ENCODE assay signal across 8 mouse cellular contexts in the genomic region with DNA sequence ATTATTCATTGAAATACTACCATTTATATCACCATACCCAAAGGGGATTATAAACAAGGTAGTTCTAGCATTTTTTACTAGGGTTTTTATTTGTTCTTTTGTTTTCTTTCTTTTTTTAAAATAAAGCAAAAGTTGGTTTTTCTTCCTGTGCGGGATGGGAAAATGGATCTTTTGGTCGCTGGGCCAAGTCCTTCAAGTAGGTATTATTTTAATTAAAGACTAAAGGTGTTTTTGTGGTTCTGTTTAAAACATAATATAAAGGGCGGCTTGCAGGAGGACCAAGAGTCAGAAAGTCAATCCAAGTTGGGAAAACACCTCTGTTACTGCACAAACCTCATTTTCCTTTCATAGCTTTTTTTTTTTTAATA. TPM values are rescaled to one million over a fixed set of nuclear protein-coding genes. Genes with fewer than 3 reads are reported as not detected.
DNase-seq lines count a peak whose midpoint lies in the region; ATAC-seq and TF ChIP-seq lines count a peak whose summit lies in the region.

No protein-coding gene starts in this region.

- dilution Hi-C loops in CH12.LX (cut with MboI; ENCODE audit: extremely low pct_ligation_motif_present, extremely low pct_unique_long_range_greater_than_20kb, low sequenced_read_pairs): no loop called here

- peak overlapping the region; percentile 97 for H3K4me2 ChIP-seq in heart, embryonic 11.5 days
- peak overlapping the region; percentile 65 for H3K4me2 ChIP-seq in CH12.LX (ENCODE audit: insufficient read depth, low read depth, poor library complexity, severe bottlenecking)
- H3K4me2 ChIP-seq in forebrain, embryonic 15.5 days (replicated peaks): peak overlapping the region; percentile 78
- peak overlapping the region; percentile 99 for H3K4me2 ChIP-seq in liver, embryonic 16.5 days (ENCODE audit: low read depth, low read length)

- H3K9me3 ChIP-seq in heart, embryonic 11.5 days (replicated peaks; ENCODE audit: control insufficient read depth, low read length): no peaks in the 10 kb centered on the region
- no peaks in the 10 kb centered on the region for H3K9me3 ChIP-seq in CH12.LX (replicated peaks; ENCODE audit: low read length)
- H3K9me3 ChIP-seq in forebrain, embryonic 15.5 days: no peaks in the 10 kb centered on the region
- no peaks in the 10 kb centered on the region for H3K9me3 ChIP-seq in liver, embryonic 16.5 days (replicated peaks; ENCODE audit: control insufficient read depth, low read length)

- H3K79me2 ChIP-seq in CH12.LX (replicated peaks; ENCODE audit: control insufficient read depth, extremely low read depth, insufficient read depth, poor library complexity, severe bottlenecking): peaks cover 47% of the 10 kb centered on the region

- WGBS in heart, embryonic 11.5 days (ENCODE audit: insufficient replicate concordance): 21% methylated on average over 3 of the region's 3 CpGs
- 12% methylated on average over 3 of the region's 3 CpGs for WGBS in forebrain, embryonic 15.5 days
- WGBS in liver, embryonic 16.5 days (ENCODE audit: insufficient replicate concordance): 25% methylated on average over 3 of the region's 3 CpGs

- H3K4me3 ChIP-seq in heart, embryonic 11.5 days (ENCODE audit: low read depth, low read length): peak overlapping the region; percentile 67
- H3K4me3 ChIP-seq in CH12.LX (replicated peaks in 1 of 3; ENCODE audit: low read depth in 2 of 3, low read length in 2 of 3, poor library complexity in 1 of 3): peak overlapping the region; percentile 69 to 78 (median 77)
- H3K4me3 ChIP-seq in forebrain, embryonic 15.5 days: peak overlapping the region; percentile 54
- peak overlapping the region; percentile 86 for H3K4me3 ChIP-seq in liver, embryonic 16.5 days (ENCODE audit: low read depth, low read length)

- ATAC-seq in heart, embryonic 11.5 days (replicated peaks; ENCODE audit: insufficient number of reproducible peaks, low FRiP score, low TSS enrichment): no peak
- no peak for ATAC-seq in forebrain, embryonic 15.5 days (replicated peaks)
- ATAC-seq in liver, embryonic 16.5 days (ENCODE audit: low read depth): no peak

- no peak for DNase-seq in heart, adult 9 months (ENCODE audit: low spot score in 2 of 2)
- DNase-seq in CH12.LX (ENCODE audit: extremely low read depth): no peak
- DNase-seq in ovary, postnatal 14 days (ENCODE audit: low spot score): no peak
- no peak for DNase-seq in embryo, embryonic 10 days (ENCODE audit: low spot score)
- no peak for DNase-seq in layer of hippocampus, postnatal 36 days

- in situ Hi-C loops in CH12.LX (cut with MboI; ENCODE audit: low pct_ligation_motif_present, low pct_unique_long_range_greater_than_20kb, low sequenced_read_pairs): no loop called here

- no peaks in the 10 kb centered on the region for H3K27me3 ChIP-seq in heart, embryonic 11.5 days (ENCODE audit: control insufficient read depth, insufficient read depth, low read length)
- no peaks in the 10 kb centered on the region for H3K27me3 ChIP-seq in CH12.LX (replicated peaks)
- no peaks in the 10 kb centered on the region for H3K27me3 ChIP-seq in forebrain, embryonic 15.5 days
- H3K27me3 ChIP-seq in liver, embryonic 16.5 days (ENCODE audit: control insufficient read depth, insufficient read depth, low read depth, low read length): no peaks in the 10 kb centered on the region

- TF ChIP-seq EP300 in CH12.LX (IDR thresholded peaks at IDR 0.05; ENCODE audit: low read length): no peak

- no peaks in the 10 kb centered on the region; the same call in 1 of the 2 replicates for H3K36me3 ChIP-seq in heart, embryonic 11.5 days (ENCODE audit: control insufficient read depth, insufficient read depth, low read length)
- H3K36me3 ChIP-seq in CH12.LX (replicated peaks in 1 of 2; ENCODE audit: control insufficient read depth in 1 of 2, insufficient read depth in 1 of 2, low read length in 1 of 2): peaks cover 0 to 5% of the 10 kb centered on the region in 2 experiments
- H3K36me3 ChIP-seq in forebrain, embryonic 15.5 days: no peaks in the 10 kb centered on the region
- peaks cover 16% of the 10 kb centered on the region for H3K36me3 ChIP-seq in liver, embryonic 16.5 days (ENCODE audit: control insufficient read depth, insufficient read depth)

- peak overlapping the region; percentile 80 for H3K9ac ChIP-seq in heart, embryonic 11.5 days (ENCODE audit: low read depth, low read length)
- H3K9ac ChIP-seq in CH12.LX (ENCODE audit: insufficient read depth, low read depth): peak overlapping the region; percentile 85
- peak overlapping the region; percentile 66 for H3K9ac ChIP-seq in forebrain, embryonic 15.5 days (replicated peaks)
- peak overlapping the region; percentile 94 for H3K9ac ChIP-seq in liver, embryonic 16.5 days (ENCODE audit: low read depth, low read length)

- no peak for TF ChIP-seq RAD21 in CH12.LX (IDR thresholded peaks at IDR 0.05; ENCODE audit: low read depth, low read length)

- H3K27ac ChIP-seq in heart, embryonic 11.5 days (ENCODE audit: low read depth, low read length): peak overlapping the region; percentile 97; the same call in 1 of the 2 replicates
- peak overlapping the region; percentile 99; the same call in 1 of the 2 replicates for H3K27ac ChIP-seq in CH12.LX (ENCODE audit: insufficient read depth, low read depth)
- H3K27ac ChIP-seq in forebrain, embryonic 15.5 days (replicated peaks): peak overlapping the region; percentile 98
- H3K27ac ChIP-seq in liver, embryonic 16.5 days (ENCODE audit: low read length): peak overlapping the region; percentile 100

- TF ChIP-seq CTCF in CH12.LX (conservative IDR thresholded peaks at IDR 0.05 in 1 of 2, IDR thresholded peaks at IDR 0.05 in 1 of 2; ENCODE audit: low read depth in 2 of 2, low read length in 2 of 2): no peak

- peaks cover 19% of the 10 kb centered on the region for H3K4me1 ChIP-seq in heart, embryonic 11.5 days (ENCODE audit: control insufficient read depth, insufficient read depth, low read length)
- H3K4me1 ChIP-seq in CH12.LX (ENCODE audit: control insufficient read depth in 1 of 2, insufficient read depth in 2 of 2): peaks cover 0 to 13% of the 10 kb centered on the region in 2 experiments; a peak in 1 of 4 replicates
- H3K4me1 ChIP-seq in forebrain, embryonic 15.5 days: peaks cover 48% of the 10 kb centered on the region
- H3K4me1 ChIP-seq in liver, embryonic 16.5 days (ENCODE audit: control insufficient read depth, low read depth, low read length): peaks cover 38% of the 10 kb centered on the region

- TF ChIP-seq POLR2A in CH12.LX (IDR thresholded peaks at IDR 0.05; ENCODE audit: low read depth, low read length): no peak

TF ChIP-seq in CH12.LX, 34 proteins besides CTCF, POLR2A, EP300 and RAD21:
- no peak for TF ChIP-seq MYC (IDR thresholded peaks at IDR 0.05; ENCODE audit: low read depth, low read length)
- TF ChIP-seq TCF12 (IDR thresholded peaks at IDR 0.05; ENCODE audit: low read depth, low read length): no peak
- TF ChIP-seq CHD1 (IDR thresholded peaks at IDR 0.05; ENCODE audit: low read depth, low read length): peak; percentile 70
- no peak for TF ChIP-seq PAX5 (IDR thresholded peaks at IDR 0.05; ENCODE audit: low read length)
- TF ChIP-seq ZC3H11A (IDR thresholded peaks at IDR 0.05; ENCODE audit: low read depth, low read length): no peak
- no peak for TF ChIP-seq POLR2AphosphoS2 (IDR thresholded peaks at IDR 0.05; ENCODE audit: low read depth, low read length)
- no peak for TF ChIP-seq TBP (conservative IDR thresholded peaks at IDR 0.05; ENCODE audit: low read depth, low read length)
- no peak for TF ChIP-seq GABPA (IDR thresholded peaks at IDR 0.05; ENCODE audit: insufficient replicate concordance, low read depth, low read length)
- no peak for TF ChIP-seq MAFK (IDR thresholded peaks at IDR 0.05; ENCODE audit: insufficient replicate concordance, low read length)
- TF ChIP-seq UBTF (IDR thresholded peaks at IDR 0.05; ENCODE audit: low read depth, low read length): no peak
- no peak for TF ChIP-seq CHD2 (IDR thresholded peaks at IDR 0.05; ENCODE audit: low read length)
- no peak for TF ChIP-seq BHLHE40 (IDR thresholded peaks at IDR 0.05; ENCODE audit: low read depth, low read length)
- TF ChIP-seq USF1 (IDR thresholded peaks at IDR 0.05; ENCODE audit: low read depth, low read length): no peak
- no peak for TF ChIP-seq MXI1 (IDR thresholded peaks at IDR 0.05; ENCODE audit: low read depth, low read length)
- no peak for TF ChIP-seq KAT2A (IDR thresholded peaks at IDR 0.05; ENCODE audit: insufficient replicate concordance, low read length)
- TF ChIP-seq ZNF384 (IDR thresholded peaks at IDR 0.05; ENCODE audit: low read depth, low read length): 0 out of 2 replicates have a peak, but pooled peaks have one; percentile 26
- no peak for TF ChIP-seq JUN (IDR thresholded peaks at IDR 0.05; ENCODE audit: insufficient read depth, low read depth, low read length)

RNA-seq across cellular contexts. Expression of a gene that starts 6.1 kb away (rescaled TPM):
- 13.9 and 14.7 TPM in 2 replicates for polyA plus RNA-seq in heart, embryonic 11.5 days (2014; fragmentation: Nextera tagmentation; extraction: Ambion mirVana)
- total RNA-seq in CH12.LX (2012; rRNA removed) (12.8 and 19.2 TPM in 2 replicates), CH12.LX (2014; rRNA removed) (23.5 TPM in 2 replicates)
- polyA plus RNA-seq in CH12.LX (2012; ENCODE audit: insufficient read length, low read depth): 15.8 and 20.9 TPM in 2 replicates
- 52.4 and 55.1 TPM in 2 replicates for polyA plus RNA-seq in forebrain, embryonic 15.5 days (2015; fragmentation: Nextera tagmentation; extraction: Ambion mirVana)
- 11.7 and 17.4 TPM in 2 replicates for polyA plus RNA-seq in liver, embryonic 16.5 days (2015; fragmentation: Nextera tagmentation; extraction: Ambion mirVana)
- 10 to 100 TPM; 51.0 to 52.6 TPM for total RNA-seq in layer of hippocampus, postnatal 36 days (2021)

RNA-seq across cellular contexts. Expression of a gene that starts 27.9 kb away (rescaled TPM):
- polyA plus RNA-seq in heart, embryonic 11.5 days (2014; fragmentation: Nextera tagmentation; extraction: Ambion mirVana): 11.1 and 12.0 TPM in 2 replicates
- total RNA-seq in CH12.LX (2012; rRNA removed): 6.3 and 7.5 TPM in 2 replicates
- total RNA-seq in CH12.LX (2014; rRNA removed): 3.8 and 5.2 TPM in 2 replicates
- 4.8 and 6.0 TPM in 2 replicates for polyA plus RNA-seq in CH12.LX (2012; ENCODE audit: insufficient read length, low read depth)
- polyA plus RNA-seq in forebrain, embryonic 15.5 days (2015; fragmentation: Nextera tagmentation; extraction: Ambion mirVana): 47.7 and 48.1 TPM in 2 replicates
- 5.7 and 6.4 TPM in 2 replicates for polyA plus RNA-seq in liver, embryonic 16.5 days (2015; fragmentation: Nextera tagmentation; extraction: Ambion mirVana)
- 10 to 100 TPM; 28.1 to 29.3 TPM for total RNA-seq in layer of hippocampus, postnatal 36 days (2021)

RNA-seq across cellular contexts. Expression of a gene that starts 55.2 kb away (rescaled TPM):
- 4.3 TPM in 2 replicates for polyA plus RNA-seq in heart, embryonic 11.5 days (2014; fragmentation: Nextera tagmentation; extraction: Ambion mirVana)
- total RNA-seq in CH12.LX (2012; rRNA removed): 1.4 and 2.7 TPM in 2 replicates
- 2.8 and 3.1 TPM in 2 replicates for total RNA-seq in CH12.LX (2014; rRNA removed)
- 1.0 and 1.1 TPM in 2 replicates for polyA plus RNA-seq in CH12.LX (2012; ENCODE audit: insufficient read length, low read depth)
- polyA plus RNA-seq in forebrain, embryonic 15.5 days (2015; fragmentation: Nextera tagmentation; extraction: Ambion mirVana): 3.5 and 3.8 TPM in 2 replicates
- polyA plus RNA-seq in liver, embryonic 16.5 days (2015; fragmentation: Nextera tagmentation; extraction: Ambion mirVana): 2.0 and 2.3 TPM in 2 replicates
- 1 to 10 TPM; 3.1 to 3.4 TPM for total RNA-seq in layer of hippocampus, postnatal 36 days (2021)
